Mouse (Mus musculus) left cerebral cortex, postnatal 14 days (tissue): ENCODE measurements at regions not wholly inside any gene's neighbourhood (a gene's known extent, or its start where the extent isn't known, plus 50 kb on each side); places are given as distances from the start of the nearest gene placed in this dataset.

Experiments
- DNase-seq, 2 experiments: peaks; one replicate each; pipeline ENCODE4 v3.0.0; 2021 to 2022; ENCODE audit warnings: low spot score in 2 of 2, mixed read lengths in 1 of 2
- intact Hi-C: fragments of 180-260 bp; cut with DNase I; formaldehyde crosslinking; loops from one replicate; pipeline ENCODE4 v1.15.1; 2025

DNA sequence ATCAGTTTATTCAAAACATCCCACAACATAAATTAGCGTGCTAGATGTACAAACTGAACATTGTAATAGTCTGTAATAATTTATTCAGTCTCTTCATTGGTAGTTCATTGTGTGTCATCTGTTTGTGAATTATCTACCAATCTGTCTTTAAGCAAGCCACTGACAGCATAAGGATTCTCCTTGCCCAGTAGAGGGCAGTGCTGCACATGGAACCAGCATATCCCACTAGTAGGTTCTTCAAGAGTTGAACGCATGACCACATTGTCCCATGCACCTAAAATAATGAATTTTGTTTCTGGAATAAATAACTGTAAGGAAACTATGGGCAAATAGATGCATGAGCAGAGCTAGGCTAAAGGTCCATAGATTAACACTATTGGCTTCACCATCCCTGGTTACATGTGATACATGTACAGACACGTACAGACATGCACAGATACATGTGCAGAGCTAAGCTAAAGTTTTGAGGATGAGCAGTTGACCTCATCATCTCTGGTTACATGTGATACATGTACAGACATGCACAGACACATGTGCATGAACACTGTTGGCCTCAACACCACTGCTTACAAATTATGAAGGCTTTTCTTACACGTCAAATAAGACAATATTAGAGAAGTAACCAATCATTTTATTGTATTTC lies 143.0 kb upstream of the Ctnnd2 start:
- DNase-seq: peak; percentile 76 to 81
- intact Hi-C loops: loop anchor here (5.0 kb wide), 1 partner anchor 1233 kb away; no protein-coding TSS in a partner anchor

DNA sequence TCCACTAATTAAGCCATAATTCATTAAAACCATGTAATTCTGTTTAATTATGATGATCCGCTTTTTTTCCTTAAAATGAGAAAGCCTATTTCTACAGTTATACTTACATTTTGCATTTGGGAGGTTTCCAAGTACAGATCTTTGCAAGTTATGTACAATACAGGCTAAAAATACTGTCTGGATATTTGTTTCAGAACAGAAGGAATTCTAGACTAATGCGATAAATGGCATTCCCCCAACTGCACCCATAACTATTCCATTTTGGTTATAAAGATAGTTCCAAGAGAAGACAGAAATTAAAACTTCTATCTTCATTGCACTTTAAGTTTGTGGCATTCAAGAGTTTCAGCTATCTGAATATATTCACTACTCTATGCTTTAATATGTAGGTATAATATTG lies 137.0 kb upstream of the Ctnnd2 start:
- DNase-seq: peak; percentile 9 to 30
- intact Hi-C loops: no loop called here

DNA sequence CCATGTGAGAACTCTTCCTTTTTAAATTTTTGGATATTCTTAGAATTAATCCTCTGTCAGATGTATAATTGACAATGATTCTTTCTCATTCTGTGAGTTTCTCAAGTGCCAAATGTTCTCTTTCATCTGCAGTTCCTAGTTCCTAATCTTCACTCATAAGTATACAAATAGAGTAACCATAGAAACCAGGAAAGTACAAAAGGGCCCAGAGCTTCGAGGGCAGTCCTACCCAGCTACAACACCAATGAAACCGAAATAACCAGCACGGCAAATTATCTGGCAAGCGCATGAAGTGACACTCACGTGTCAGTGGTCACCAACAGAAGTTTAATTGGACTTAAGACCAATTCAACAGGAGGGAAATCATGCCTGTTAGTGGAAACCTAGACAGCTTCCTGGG lies 121.5 kb upstream of the Ctnnd2 start:
- DNase-seq: no peak
- intact Hi-C loops: no loop called here

DNA sequence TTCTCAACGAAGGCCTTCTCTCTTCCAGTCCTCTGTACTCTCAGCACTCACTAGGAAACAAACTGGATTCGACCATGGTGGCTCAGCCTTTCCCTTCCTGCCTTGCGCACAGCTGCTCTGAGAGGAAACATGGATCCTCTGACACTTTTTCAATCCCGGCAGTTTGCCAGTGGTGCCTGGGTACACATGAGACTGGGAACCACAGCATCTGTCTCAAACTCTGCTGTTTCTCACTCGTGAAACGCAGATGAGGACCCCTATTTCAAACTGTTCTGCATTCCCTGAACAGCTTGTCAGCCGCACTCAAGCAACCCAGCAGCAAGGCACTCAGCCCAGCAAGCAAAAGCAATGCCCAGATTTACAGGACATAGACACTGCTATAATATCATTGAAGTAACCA lies 112.6 kb upstream of the Ctnnd2 start:
- peak; percentile 6 to 37 for DNase-seq
- intact Hi-C loops: no loop called here

DNA sequence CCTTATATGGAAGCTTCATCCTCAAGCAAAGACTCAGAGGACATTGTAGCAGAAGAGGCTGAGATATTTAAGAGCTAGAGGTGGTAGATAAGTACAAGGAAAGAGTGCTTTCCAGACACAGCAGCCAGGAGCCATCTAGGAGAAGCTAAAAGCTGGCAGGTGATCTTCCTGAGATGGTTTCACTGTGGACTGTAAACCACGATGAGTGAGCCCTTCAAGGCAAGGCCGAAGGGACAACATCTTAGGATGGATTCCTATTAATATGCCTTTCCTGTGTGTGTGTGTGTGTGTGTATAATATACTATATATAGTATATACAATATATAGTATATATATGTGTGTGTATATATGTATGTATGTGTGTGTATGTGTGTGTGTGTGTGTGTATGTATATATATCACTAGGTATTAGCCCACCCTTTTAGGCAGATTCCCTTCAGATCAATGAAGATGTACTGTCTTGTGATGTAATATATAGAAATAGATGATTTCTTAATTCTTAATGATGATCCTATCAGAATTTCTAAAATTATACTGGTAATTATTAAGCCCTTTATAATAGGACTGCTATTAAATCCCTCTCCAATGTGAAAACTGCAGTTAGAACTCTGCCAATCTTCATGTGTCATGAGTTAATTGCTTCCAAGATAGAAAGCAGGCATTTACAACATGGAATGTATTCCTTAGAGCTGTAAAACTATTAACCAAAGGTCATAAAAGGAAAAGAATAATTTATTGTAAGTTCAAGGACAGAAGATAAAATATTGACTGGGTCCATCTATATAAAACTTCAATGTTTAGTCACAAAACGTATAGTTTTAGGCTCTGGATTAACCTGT lies 111.7 kb upstream of the Ctnnd2 start:
- intact Hi-C loops: no loop called here
- no peak for DNase-seq

DNA sequence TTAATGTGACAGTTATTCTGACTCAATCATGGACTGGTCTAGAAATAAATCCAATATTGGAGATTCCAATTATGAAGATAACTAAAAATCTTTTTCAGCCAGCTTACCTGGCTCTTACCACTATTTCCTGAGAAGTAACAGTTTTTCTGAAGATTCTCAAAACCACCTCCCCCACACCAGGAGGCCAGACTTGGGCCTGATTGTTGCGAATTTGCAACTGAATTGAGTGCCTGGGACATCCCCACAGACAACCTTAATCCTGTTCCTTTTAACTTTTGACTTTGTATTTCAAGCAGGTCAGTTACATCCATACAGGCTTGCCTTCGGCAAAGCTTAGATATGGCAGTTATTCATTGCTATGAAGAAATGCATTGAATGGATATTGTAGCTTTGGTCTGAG lies 100.7 kb upstream of the Ctnnd2 start:
- no peak for DNase-seq
- intact Hi-C loops: no loop called here

DNA sequence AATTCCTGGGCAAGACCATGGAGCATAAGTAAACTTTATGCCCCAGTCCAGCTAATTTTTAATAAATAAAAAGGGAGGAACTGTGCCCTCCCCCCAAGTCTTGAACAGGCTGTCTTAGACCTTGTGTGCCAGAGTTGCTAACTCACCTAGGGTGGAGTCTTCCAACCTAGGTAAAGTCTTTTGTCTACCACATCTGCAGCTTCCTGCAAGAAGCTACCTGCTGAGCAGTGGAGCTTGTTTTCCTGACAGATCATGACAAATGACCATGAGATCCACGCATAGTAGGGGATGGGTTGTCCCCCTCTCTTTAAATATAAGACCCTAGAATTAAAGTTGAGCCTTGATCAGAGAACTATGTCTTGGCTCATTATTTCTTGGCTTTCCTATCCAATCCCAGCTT lies 100.1 kb upstream of the Ctnnd2 start:
- intact Hi-C loops: no loop called here
- DNase-seq: no peak

DNA sequence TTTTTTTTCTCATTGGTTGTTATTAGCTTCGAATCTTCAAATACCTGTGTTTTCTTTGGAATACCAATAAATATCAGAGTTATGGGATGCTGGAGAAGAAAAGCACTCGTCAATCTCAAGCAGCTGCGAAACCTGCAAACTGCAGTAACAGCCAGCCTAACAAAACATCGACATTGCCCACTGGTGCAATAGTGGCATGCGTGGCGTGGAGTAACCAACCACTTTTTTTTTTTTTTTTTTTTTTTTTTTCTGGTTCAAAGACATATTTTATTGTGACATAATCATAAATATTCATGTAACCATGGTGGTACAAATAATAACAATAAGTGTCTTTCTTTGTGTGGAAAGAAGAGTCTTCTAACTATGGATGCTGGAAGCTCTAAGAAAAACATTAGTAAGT lies 85.3 kb upstream of the Ctnnd2 start:
- intact Hi-C loops: no loop called here
- no peak for DNase-seq

DNA sequence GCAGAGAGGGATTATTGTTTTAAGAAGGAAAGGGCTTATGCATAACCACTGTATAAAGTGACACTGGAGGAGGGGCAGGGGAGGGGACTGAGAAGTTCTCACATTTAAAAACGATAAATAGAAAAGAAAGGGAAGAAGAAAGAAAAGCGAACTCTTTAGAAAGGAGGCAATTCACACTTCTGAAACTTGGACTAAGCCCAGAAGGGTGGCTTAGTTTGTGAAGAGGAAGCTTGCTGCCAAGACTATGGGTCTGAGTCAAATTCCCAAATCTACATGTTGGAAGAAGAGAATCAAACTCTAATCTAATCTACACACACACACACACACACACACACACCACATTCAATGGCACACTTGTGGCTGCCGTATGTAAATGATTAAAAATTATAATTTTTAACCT lies 50.3 kb upstream of the Ctnnd2 start:
- intact Hi-C loops: no loop called here
- peak in 1 of 2 experiments; percentile 1 for DNase-seq
